Mouse (Mus musculus) intestine, embryonic 15.5 days (tissue): ENCODE data around the gene Caml. TPM values are rescaled to one million over a fixed set of nuclear protein-coding genes. Genes with fewer than 3 reads are reported as not detected.
"Not testable (repeated sequence)": the region's sequence is repeated elsewhere in the genome, so short reads cannot be mapped to it uniquely, and the experiment has no call there.

Experiments used
- ATAC-seq: fragments of 200-750 bp; cut with Nextera tagmentation; 2 replicates; pipeline ENCODE4 v1.8.0; 2017; ENCODE audit warnings: moderate TSS enrichment, moderate library complexity
- H3K27ac ChIP-seq: fragments of 300-500 bp; sonication (generic); 2 replicates; pipeline ENCODE4 v1.5.1; 2015; ENCODE audit warnings: mild to moderate bottlenecking, inconsistent platforms
- H3K27me3 ChIP-seq: fragments of 300-500 bp; sonication (generic); replicated peaks from 2 replicates; pipeline ENCODE4 v1.6.1; 2015; ENCODE audit warnings: inconsistent platforms
- H3K36me3 ChIP-seq: fragments of 300-500 bp; sonication (generic); 2 replicates; pipeline ENCODE4 v1.6.1; 2015; ENCODE audit warnings: inconsistent platforms
- H3K4me1 ChIP-seq: fragments of 300-500 bp; sonication (generic); replicated peaks from 2 replicates; pipeline ENCODE4 v1.6.1; 2015; ENCODE audit warnings: inconsistent platforms
- H3K4me2 ChIP-seq: fragments of 300-500 bp; sonication (generic); replicated peaks from 2 replicates; pipeline ENCODE4 v1.6.1; 2015; ENCODE audit warnings: mild to moderate bottlenecking, inconsistent platforms
- H3K4me3 ChIP-seq: fragments of 300-500 bp; sonication (generic); replicated peaks from 2 replicates; pipeline ENCODE4 v1.5.1; 2015; ENCODE audit warnings: inconsistent platforms
- H3K9ac ChIP-seq: fragments of 300-500 bp; sonication (generic); 2 replicates; pipeline ENCODE4 v1.6.1; 2015; ENCODE audit warnings: inconsistent platforms
- H3K9me3 ChIP-seq: fragments of 300-500 bp; sonication (generic); 2 replicates; pipeline ENCODE4 v1.6.1; 2016; ENCODE audit warnings: inconsistent platforms
- WGBS: fragments of 180-500 bp; shearing (Covaris S2); methylation state at CpG from one replicate; pipeline ENCODE4 v1.1.7; 2015; 5-methylcytosine and 5-hydroxymethylcytosine counted together
- polyA plus RNA-seq: library from polyadenylated mRNA; unstranded; fragments of >200 nt; fragmentation: Nextera tagmentation; extraction: Ambion mirVana; gene quantifications from 2 replicates; pipeline ENCODE4 v1.2.1, GENCODE M21; 2015

Gene Caml
- polyA plus RNA-seq, 1 experiment from 2014 or later: 46.9 TPM

DNA sequence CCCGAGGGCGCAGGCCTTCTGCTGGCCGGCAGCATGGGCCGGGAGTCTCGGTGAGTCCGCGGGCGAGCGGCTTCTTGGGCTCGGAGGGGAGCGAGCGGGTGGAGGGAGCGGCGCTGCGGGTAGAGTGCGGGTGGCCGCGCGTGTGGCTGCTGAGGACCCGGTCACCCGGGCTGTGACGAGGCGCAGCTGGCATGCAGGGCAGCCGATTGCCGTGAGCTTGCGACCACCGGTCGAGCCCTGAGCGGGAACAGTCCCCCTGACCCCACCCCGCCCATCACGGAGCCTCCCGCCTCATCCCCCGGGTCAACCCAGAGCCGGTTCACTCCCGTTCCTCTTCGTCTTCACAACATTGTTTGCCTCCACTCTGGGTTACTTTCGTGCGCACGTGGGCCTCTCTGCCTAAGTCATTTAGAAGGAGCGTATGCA, 12.4 kb downstream of the Caml start:
- no peak overlapping the region for H3K27ac ChIP-seq
- WGBS: 0% methylated on average over 40 of the region's 40 CpGs
- peak; percentile 63 for ATAC-seq

DNA sequence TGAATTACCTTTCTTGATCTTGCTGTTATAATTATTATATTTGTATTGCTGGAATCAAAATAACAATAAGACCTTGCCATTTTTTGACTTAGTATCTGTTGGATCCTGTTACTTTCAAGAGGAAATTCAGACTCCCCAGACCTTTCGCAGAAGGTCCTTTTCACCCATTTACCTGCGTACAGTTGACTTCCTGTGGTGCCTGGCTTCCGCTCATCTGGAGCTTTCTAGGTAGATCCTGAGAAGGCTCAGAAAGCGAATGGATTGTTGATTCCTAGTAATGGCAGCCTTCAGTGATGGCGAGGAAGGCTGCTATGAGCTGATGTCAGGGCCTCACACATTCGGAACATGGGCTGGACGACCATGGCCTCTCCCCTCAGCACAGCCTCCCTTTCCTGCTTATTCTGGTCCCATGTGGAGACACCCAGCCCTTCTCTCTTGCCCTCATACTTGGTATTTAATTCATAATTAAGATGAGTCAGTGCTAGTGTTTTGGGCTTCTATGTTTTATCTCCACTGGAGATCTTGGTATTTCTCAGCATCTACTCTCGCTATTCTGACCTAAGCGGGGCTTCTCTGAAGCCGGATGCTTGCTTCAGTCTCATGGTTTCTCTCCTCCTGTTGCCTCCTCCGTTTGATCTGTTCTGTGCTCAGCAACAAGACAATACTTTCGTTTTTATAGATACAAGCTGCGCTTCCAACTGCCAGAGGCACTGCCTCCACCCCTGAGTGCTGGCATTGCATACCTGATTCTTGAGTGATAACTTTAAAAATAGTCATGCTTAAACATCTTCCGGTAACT, 13.6 kb downstream of the Caml start:
- Histone ChIP-seq H3K27ac (no peak overlapping the region), H3K9ac (no peak overlapping the region), H3K4me3 (0 out of 2 replicates have a peak overlapping the region, but pooled peaks have one; percentile 98), H3K9me3 (no peaks in the 10 kb centered on the region), H3K36me3 (peaks cover 14% of the 10 kb centered on the region; the same call in 1 of the 2 replicates), H3K27me3 (no peaks in the 10 kb centered on the region), H3K4me1 (peaks cover 6% of the 10 kb centered on the region; the same call in 1 of the 2 replicates), H3K4me2 (peak overlapping the region; percentile 70)
- no peak for ATAC-seq
- 90% methylated on average over 14 of the region's 14 CpGs for WGBS

More for the DNA sequence above, 12.4 kb downstream of the Caml start:
- no peaks in the 10 kb centered on the region for H3K27me3 ChIP-seq
- peak overlapping the region; percentile 98 for H3K4me3 ChIP-seq
- H3K4me1 ChIP-seq: peaks cover 6% of the 10 kb centered on the region; the same call in 1 of the 2 replicates
- H3K9me3 ChIP-seq: no peaks in the 10 kb centered on the region
- H3K36me3 ChIP-seq: peaks cover 13% of the 10 kb centered on the region; the same call in 1 of the 2 replicates
- peak overlapping the region; percentile 96 for H3K9ac ChIP-seq
- H3K4me2 ChIP-seq: peak overlapping the region; percentile 70

DNA sequence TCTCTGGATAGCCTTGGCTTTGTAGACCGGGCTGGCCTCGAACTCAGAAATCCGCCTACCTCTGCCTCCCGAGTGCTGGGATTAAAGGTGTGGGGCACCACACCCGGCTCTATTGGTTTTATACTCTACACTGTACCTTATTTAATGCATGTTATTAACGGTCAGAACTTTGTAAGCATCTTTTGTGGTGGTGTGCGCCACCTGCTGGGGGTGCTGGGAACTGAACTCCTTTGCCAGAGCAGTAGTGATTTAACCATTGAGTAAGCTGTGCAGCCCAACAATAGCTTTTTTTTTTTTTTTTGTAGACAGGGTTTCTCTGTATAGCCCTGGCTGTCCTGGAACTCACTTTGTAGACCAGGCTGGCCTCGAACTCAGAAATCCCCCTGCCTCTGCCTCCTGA, 17.7 kb downstream of the Caml start:
- 42% methylated on average over 8 of the region's 8 CpGs for WGBS
- not testable (repeated sequence) for H3K27me3 ChIP-seq, H3K4me3 ChIP-seq, ATAC-seq, H3K9me3 ChIP-seq, H3K9ac ChIP-seq, H3K4me2 ChIP-seq, H3K36me3 ChIP-seq, H3K4me1 ChIP-seq, H3K27ac ChIP-seq

DNA sequence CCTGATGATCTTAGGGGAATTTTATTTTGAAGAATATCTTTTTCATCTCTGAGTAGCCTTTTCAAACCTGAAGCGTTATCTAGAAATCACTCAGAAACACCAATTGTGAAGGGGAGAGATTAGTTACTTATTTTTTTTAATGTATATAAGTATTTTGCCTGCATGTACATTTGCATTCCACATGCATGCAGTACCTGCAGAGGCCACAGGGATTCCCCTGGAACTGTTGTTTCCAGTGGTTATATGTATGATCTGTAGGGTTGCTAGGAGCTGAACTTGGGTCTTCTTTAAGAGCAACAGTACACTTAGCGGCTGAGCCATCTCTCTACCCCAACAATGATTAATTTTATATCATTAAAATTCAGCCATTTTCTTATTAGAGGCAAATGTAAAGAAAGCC, 21.7 kb downstream of the Caml start:
- H3K4me1 ChIP-seq: no peaks in the 10 kb centered on the region
- no peak overlapping the region for H3K27ac ChIP-seq
- 91% methylated on average over 2 of the region's 2 CpGs for WGBS
- H3K4me2 ChIP-seq: no peak overlapping the region
- H3K9me3 ChIP-seq: no peaks in the 10 kb centered on the region
- H3K27me3 ChIP-seq: no peaks in the 10 kb centered on the region
- no peak for ATAC-seq
- peaks cover 43% of the 10 kb centered on the region for H3K36me3 ChIP-seq
- H3K4me3 ChIP-seq: no peak overlapping the region
- no peak overlapping the region for H3K9ac ChIP-seq

DNA sequence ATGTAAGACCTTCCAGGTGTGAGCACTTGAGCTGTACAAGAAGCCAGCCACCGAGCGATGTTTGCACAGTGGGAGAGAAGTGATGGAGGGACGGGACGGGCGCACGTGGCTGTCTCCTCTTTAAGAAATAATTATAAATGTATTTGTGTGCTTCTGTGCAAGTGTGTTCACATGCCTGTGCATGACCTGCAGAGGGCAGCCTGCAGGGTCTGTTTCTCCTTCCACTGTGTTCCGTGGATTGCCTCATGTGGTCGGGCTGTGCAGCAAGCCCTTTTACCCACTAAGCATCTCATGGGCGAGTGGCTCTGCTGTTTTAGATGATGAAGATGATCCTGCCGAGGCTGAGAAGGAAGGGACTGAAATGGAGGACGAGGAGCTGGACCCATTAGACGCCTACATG, 27.3 kb downstream of the Caml start:
- Histone ChIP-seq H3K4me3 (no peak overlapping the region), H3K4me2 (no peak overlapping the region), H3K27ac (no peak overlapping the region), H3K9ac (no peak overlapping the region), H3K36me3 (peaks cover 64% of the 10 kb centered on the region), H3K9me3 (no peaks in the 10 kb centered on the region), H3K27me3 (no peaks in the 10 kb centered on the region), H3K4me1 (no peaks in the 10 kb centered on the region)
- 87% methylated on average over 12 of the region's 12 CpGs for WGBS
- ATAC-seq: no peak

DNA sequence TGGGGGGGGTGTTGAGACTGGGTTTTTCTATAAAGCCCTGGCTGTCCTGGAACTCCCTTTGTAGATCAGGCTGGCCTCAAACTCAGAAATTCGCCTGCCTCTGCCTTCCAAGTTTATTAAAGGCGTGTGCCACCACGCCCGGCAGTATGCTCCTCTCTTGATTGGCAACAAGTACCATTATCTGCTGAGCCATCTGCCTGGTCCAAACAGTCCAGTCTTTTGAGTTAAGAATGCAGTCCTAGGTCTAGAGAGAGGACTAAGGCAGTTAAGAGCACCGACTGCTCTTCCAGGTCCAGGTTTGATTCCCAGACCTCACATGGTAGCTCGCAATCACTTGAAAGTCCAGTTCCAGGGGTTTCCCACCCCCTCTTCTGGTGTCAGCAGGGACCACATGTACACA, 28.2 kb downstream of the Caml start:
- no peaks in the 10 kb centered on the region for H3K27me3 ChIP-seq
- H3K9ac ChIP-seq: no peak overlapping the region
- no peaks in the 10 kb centered on the region for H3K4me1 ChIP-seq
- peaks cover 65% of the 10 kb centered on the region for H3K36me3 ChIP-seq
- no peak overlapping the region for H3K4me2 ChIP-seq
- no peak overlapping the region for H3K4me3 ChIP-seq
- no peak for ATAC-seq
- 87% methylated on average over 6 of the region's 6 CpGs for WGBS
- no peaks in the 10 kb centered on the region for H3K9me3 ChIP-seq
- H3K27ac ChIP-seq: no peak overlapping the region

DNA sequence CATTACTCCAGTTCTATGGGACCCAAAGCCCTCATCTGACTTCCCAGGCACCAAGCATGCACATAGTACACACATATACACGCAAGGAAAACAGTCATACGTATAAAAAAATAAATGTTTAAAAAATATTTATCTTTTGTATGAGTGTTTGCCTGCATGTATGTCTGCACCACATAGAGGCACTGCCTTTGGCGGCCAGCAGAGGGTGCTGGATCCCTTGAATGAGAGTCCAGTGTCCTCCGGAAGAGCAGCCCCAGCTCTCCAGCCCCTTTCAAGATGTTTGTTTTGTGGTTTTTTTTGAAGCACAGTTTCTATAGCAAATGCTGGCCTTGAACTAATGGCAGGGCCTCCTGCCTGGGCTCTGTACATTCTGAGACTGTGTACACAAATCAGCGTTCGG, 45.7 kb downstream of the Caml start:
- Histone ChIP-seq H3K9me3 (no peaks in the 10 kb centered on the region), H3K27ac (no peak overlapping the region), H3K4me3 (no peak overlapping the region), H3K4me1 (no peaks in the 10 kb centered on the region), H3K36me3 (peaks cover 58% of the 10 kb centered on the region), H3K27me3 (no peaks in the 10 kb centered on the region), H3K9ac (no peak overlapping the region), H3K4me2 (no peak overlapping the region)
- no peak for ATAC-seq
- WGBS: 78% methylated on average over 6 of the region's 6 CpGs

DNA sequence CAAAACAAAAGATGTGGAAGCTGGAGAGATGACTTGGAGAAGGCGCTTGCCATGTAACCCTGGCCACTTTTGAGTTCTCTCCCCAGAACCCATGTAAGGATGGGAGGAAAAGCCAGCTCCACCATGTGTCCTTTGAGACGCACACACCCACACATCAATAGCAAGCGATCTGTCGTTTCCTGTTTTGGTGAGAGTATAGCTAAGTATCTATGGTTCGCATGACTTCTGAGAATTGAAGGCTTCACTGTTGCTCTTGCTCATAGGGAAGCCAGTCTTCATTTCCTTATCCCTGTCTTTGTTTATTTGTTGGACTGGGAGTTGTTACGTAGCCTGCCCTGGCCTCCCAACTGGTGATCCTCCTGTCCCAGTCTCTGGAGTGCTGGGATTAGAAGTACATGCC, 49.9 kb downstream of the Caml start:
- no peak overlapping the region for H3K9ac ChIP-seq
- H3K9me3 ChIP-seq: no peaks in the 10 kb centered on the region
- H3K4me3 ChIP-seq: no peak overlapping the region
- no peak for ATAC-seq
- peaks cover 63% of the 10 kb centered on the region for H3K36me3 ChIP-seq
- H3K27me3 ChIP-seq: no peaks in the 10 kb centered on the region
- WGBS: 91% methylated on average over 6 of the region's 6 CpGs
- H3K27ac ChIP-seq: no peak overlapping the region
- H3K4me2 ChIP-seq: no peak overlapping the region
- no peaks in the 10 kb centered on the region for H3K4me1 ChIP-seq

DNA sequence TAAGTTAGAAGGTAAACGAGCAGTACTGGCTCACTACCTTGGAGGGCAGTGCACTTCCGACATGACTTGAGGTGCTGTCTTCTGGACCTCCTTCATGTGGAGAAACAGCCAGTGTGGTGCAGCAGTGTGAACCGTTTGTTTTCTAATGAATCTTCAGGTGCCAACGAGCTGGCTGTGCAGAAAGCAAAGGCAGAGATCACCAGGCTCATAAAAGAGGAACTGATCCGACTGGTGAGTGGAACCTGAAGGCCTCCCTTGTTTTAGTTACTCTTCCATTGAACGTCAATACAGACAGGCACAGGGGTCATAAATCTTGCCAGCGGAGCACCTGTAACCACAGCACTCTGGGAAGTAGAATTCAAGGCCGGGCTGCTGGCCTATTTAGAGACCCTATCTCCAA, 54.6 kb downstream of the Caml start:
- Histone ChIP-seq H3K4me3 (no peak overlapping the region), H3K9ac (no peak overlapping the region; the same call in 1 of the 2 replicates), H3K27ac (no peak overlapping the region), H3K36me3 (peaks cover 44% of the 10 kb centered on the region), H3K4me1 (no peaks in the 10 kb centered on the region), H3K27me3 (no peaks in the 10 kb centered on the region), H3K9me3 (no peaks in the 10 kb centered on the region), H3K4me2 (no peak overlapping the region)
- ATAC-seq: no peak
- WGBS: 51% methylated on average over 8 of the region's 8 CpGs

Other genes with a start within 250 kb of the Caml start
- gene Slc34a1, start 224.8 kb upstream of the Caml start, polyA plus RNA-seq: not detected in 2 replicates
- gene Pfn3, start 207.8 kb upstream of the Caml start, polyA plus RNA-seq: not detected in 2 replicates
- gene F12, start 196.2 kb upstream of the Caml start, polyA plus RNA-seq: 1.8 TPM in 2 replicates
- gene Grk6, start 177.9 kb upstream of the Caml start, polyA plus RNA-seq: 38.3 and 38.7 TPM in 2 replicates
- gene Prr7, start 158.7 kb upstream of the Caml start, polyA plus RNA-seq: 0.24 and 0.28 TPM in 2 replicates
- 103 and 109 TPM in 2 replicates for gene Dbn1, start 134.9 kb upstream of the Caml start, polyA plus RNA-seq
- gene Pdlim7, start 109.3 kb upstream of the Caml start, polyA plus RNA-seq: 187 and 195 TPM in 2 replicates
- gene Dok3, start 93.7 kb upstream of the Caml start, polyA plus RNA-seq: 3.1 and 3.6 TPM in 2 replicates
- gene Ddx41, start 86.3 kb upstream of the Caml start, polyA plus RNA-seq: 50.9 and 51.0 TPM in 2 replicates
- 22.9 and 23.5 TPM in 2 replicates for gene Fam193b, start 51.9 kb upstream of the Caml start, polyA plus RNA-seq
- gene Tmed9, start 49.3 kb upstream of the Caml start, polyA plus RNA-seq: 110 and 122 TPM in 2 replicates
- 21.7 and 23.2 TPM in 2 replicates for gene B4galt7, start 23.1 kb upstream of the Caml start, polyA plus RNA-seq
- 31.4 and 31.5 TPM in 2 replicates for gene Ddx46, start 12.0 kb downstream of the Caml start, polyA plus RNA-seq
- 45.2 and 46.2 TPM in 2 replicates for gene B230219D22Rik, start 70.1 kb downstream of the Caml start, polyA plus RNA-seq
- gene Txndc15, start 91.6 kb downstream of the Caml start, polyA plus RNA-seq: 65.8 and 68.9 TPM in 2 replicates
- gene Pcbd2, start 104.4 kb downstream of the Caml start, polyA plus RNA-seq: 68.6 and 71.8 TPM in 2 replicates
- gene Catsper3, start 161.6 kb downstream of the Caml start, polyA plus RNA-seq: not detected in 2 replicates
- gene Pitx1, start 213.2 kb downstream of the Caml start, polyA plus RNA-seq: 15.2 and 18.4 TPM in 2 replicates